Mouse (Mus musculus) embryonic facial prominence, embryonic 13.5 days (tissue): ENCODE data around the gene Tmcc3. TPM values are rescaled to one million over a fixed set of nuclear protein-coding genes. Genes with fewer than 3 reads are reported as not detected.

ENCODE experiments used
- ATAC-seq: fragments of 200-750 bp; cut with Nextera tagmentation; 2 replicates; pipeline ENCODE4 v1.8.0; 2017; ENCODE audit warnings: low read depth; ENCODE audit not compliant: insufficient number of reproducible peaks, insufficient read depth, low FRiP score, low TSS enrichment
- H3K27ac ChIP-seq: fragments of 300-500 bp; sonication (generic); 2 replicates; pipeline ENCODE4 v1.5.1; 2015; ENCODE audit warnings: moderate library complexity, mild to moderate bottlenecking, inconsistent platforms
- H3K27me3 ChIP-seq: fragments of 300-500 bp; sonication (generic); 2 replicates; pipeline ENCODE4 v1.6.1; 2015; ENCODE audit warnings: mild to moderate bottlenecking, inconsistent platforms
- H3K36me3 ChIP-seq: fragments of 300-500 bp; sonication (generic); 2 replicates; pipeline ENCODE4 v1.6.1; 2015; ENCODE audit warnings: mild to moderate bottlenecking, inconsistent platforms
- H3K4me1 ChIP-seq: fragments of 300-500 bp; sonication (generic); 2 replicates; pipeline ENCODE4 v1.6.1; 2015; ENCODE audit warnings: inconsistent platforms
- H3K4me2 ChIP-seq: fragments of 300-500 bp; sonication (generic); 2 replicates; pipeline ENCODE4 v1.6.1; 2015; ENCODE audit warnings: moderate library complexity, mild to moderate bottlenecking, inconsistent platforms
- H3K4me3 ChIP-seq: fragments of 300-500 bp; sonication (generic); 2 replicates; pipeline ENCODE4 v1.5.1; 2015; ENCODE audit warnings: mild to moderate bottlenecking, inconsistent platforms
- H3K9ac ChIP-seq: fragments of 300-500 bp; sonication (generic); 2 replicates; pipeline ENCODE4 v1.6.1; 2015; ENCODE audit warnings: mild to moderate bottlenecking, inconsistent platforms
- H3K9me3 ChIP-seq: fragments of 300-500 bp; sonication (generic); 2 replicates; pipeline ENCODE4 v1.6.1; 2016; ENCODE audit warnings: inconsistent platforms
- WGBS: fragments of 180-500 bp; shearing (Covaris S2); methylation state at CpG from one replicate; pipeline ENCODE4 v1.1.7; 2015; ENCODE audit warnings: mixed read lengths; 5-methylcytosine and 5-hydroxymethylcytosine counted together
- polyA plus RNA-seq: library from polyadenylated mRNA; unstranded; fragments of >200 nt; fragmentation: Nextera tagmentation; extraction: Ambion mirVana; gene quantifications from 2 replicates; pipeline ENCODE4 v1.2.1, GENCODE M21; 2015

The Tmcc3 gene
- polyA plus RNA-seq, 1 experiment from 2014 or later = 5.9 TPM

GRCm38 (mm10) chr10:94508863-94509262 is 197.1 kb downstream of the Tmcc3 start:
- 0 out of 2 replicates have a peak, but pooled peaks cover 5% of the 10 kb centered on the region for H3K4me1 ChIP-seq
- ATAC-seq = no peak
- H3K4me2 ChIP-seq = no peak overlapping the region
- H3K27ac ChIP-seq = no peak overlapping the region
- H3K27me3 ChIP-seq = peaks cover 15% of the 10 kb centered on the region
- no peak overlapping the region for H3K9ac ChIP-seq
- no peaks in the 10 kb centered on the region for H3K9me3 ChIP-seq
- 72% methylated on average over 5 of the region's 5 CpGs for WGBS
- H3K36me3 ChIP-seq = no peaks in the 10 kb centered on the region
- H3K4me3 ChIP-seq = no peak overlapping the region

- peaks cover 19% of the 10 kb centered on the region for H3K4me1 ChIP-seq
- H3K4me2 ChIP-seq = no peak overlapping the region
- WGBS = 84% methylated on average over 1 of the region's 1 CpGs
- H3K4me3 ChIP-seq = no peak overlapping the region
- H3K36me3 ChIP-seq = no peaks in the 10 kb centered on the region
- H3K27me3 ChIP-seq = peaks cover 47% of the 10 kb centered on the region
- no peaks in the 10 kb centered on the region for H3K9me3 ChIP-seq
- ATAC-seq = no peak
- H3K9ac ChIP-seq = no peak overlapping the region
- no peak overlapping the region for H3K27ac ChIP-seq
Measured at GRCm38 (mm10) chr10:94512771-94513170, 201.0 kb downstream of the Tmcc3 start.

- H3K9ac ChIP-seq = peak overlapping the region; percentile 79
- peak overlapping the region; percentile 84 for H3K4me2 ChIP-seq
- peak overlapping the region; percentile 75 for H3K4me3 ChIP-seq
- no peaks in the 10 kb centered on the region for H3K9me3 ChIP-seq
- WGBS = 2% methylated on average over 12 of the region's 12 CpGs
- H3K27me3 ChIP-seq = peaks cover 56% of the 10 kb centered on the region
- no peaks in the 10 kb centered on the region for H3K36me3 ChIP-seq
- ATAC-seq = no peak
- peak overlapping the region; percentile 71; the same call in 1 of the 2 replicates for H3K27ac ChIP-seq
- H3K4me1 ChIP-seq = peaks cover 19% of the 10 kb centered on the region
Measured at GRCm38 (mm10) chr10:94514091-94514505, 202.3 kb downstream of the Tmcc3 start.

GRCm38 (mm10) chr10:94514506-94515178 is 202.9 kb downstream of the Tmcc3 start:
- Histone ChIP-seq H3K4me1 (peaks cover 19% of the 10 kb centered on the region), H3K27me3 (peaks cover 56% of the 10 kb centered on the region), H3K4me3 (peak overlapping the region; percentile 75), H3K36me3 (no peaks in the 10 kb centered on the region), H3K9me3 (no peaks in the 10 kb centered on the region), H3K9ac (peak overlapping the region; percentile 79), H3K27ac (peak overlapping the region; percentile 71), H3K4me2 (peak overlapping the region; percentile 84)
- peak; percentile 76 for ATAC-seq
- under 1% methylated on average over 64 of the region's 71 CpGs for whole genome bisulfite sequencing

- peak overlapping the region; percentile 71 for H3K27ac ChIP-seq
- H3K27me3 ChIP-seq = peaks cover 56% of the 10 kb centered on the region
- H3K9me3 ChIP-seq = no peaks in the 10 kb centered on the region
- peak overlapping the region; percentile 79 for H3K9ac ChIP-seq
- peak overlapping the region; percentile 75 for H3K4me3 ChIP-seq
- H3K4me2 ChIP-seq = peak overlapping the region; percentile 84
- WGBS = under 1% methylated on average over 34 of the region's 34 CpGs
- peaks cover 24% of the 10 kb centered on the region for H3K4me1 ChIP-seq
- H3K36me3 ChIP-seq = no peaks in the 10 kb centered on the region
- peak; percentile 76 for ATAC-seq
Measured at GRCm38 (mm10) chr10:94515179-94515545, 203.4 kb downstream of the Tmcc3 start.

GRCm38 (mm10) chr10:94515583-94515982 is 203.8 kb downstream of the Tmcc3 start:
- Histone ChIP-seq H3K4me3 (peak overlapping the region; percentile 75), H3K27me3 (peaks cover 56% of the 10 kb centered on the region), H3K4me2 (peak overlapping the region; percentile 84), H3K36me3 (no peaks in the 10 kb centered on the region), H3K27ac (no peak overlapping the region), H3K9ac (peak overlapping the region; percentile 79), H3K9me3 (no peaks in the 10 kb centered on the region), H3K4me1 (peaks cover 28% of the 10 kb centered on the region)
- 1% methylated on average over 10 of the region's 10 CpGs for WGBS
- ATAC-seq = no peak

GRCm38 (mm10) chr10:94519887-94520286 is 208.1 kb downstream of the Tmcc3 start:
- Histone ChIP-seq H3K4me2 (peak overlapping the region; percentile 47), H3K4me1 (peaks cover 48% of the 10 kb centered on the region), H3K27me3 (peaks cover 34% of the 10 kb centered on the region), H3K9me3 (no peaks in the 10 kb centered on the region), H3K27ac (no peak overlapping the region), H3K9ac (no peak overlapping the region), H3K4me3 (no peak overlapping the region), H3K36me3 (no peaks in the 10 kb centered on the region)
- no peak for ATAC-seq
- WGBS = 46% methylated on average over 7 of the region's 7 CpGs

GRCm38 (mm10) chr10:94520306-94521106 is 208.8 kb downstream of the Tmcc3 start:
- 25% methylated on average over 17 of the region's 17 CpGs for WGBS
- Histone ChIP-seq H3K4me1 (peaks cover 48% of the 10 kb centered on the region), H3K9ac (no peak overlapping the region), H3K27me3 (peaks cover 30% of the 10 kb centered on the region), H3K27ac (no peak overlapping the region), H3K36me3 (no peaks in the 10 kb centered on the region), H3K4me2 (peak overlapping the region; percentile 47), H3K4me3 (no peak overlapping the region), H3K9me3 (no peaks in the 10 kb centered on the region)
- no peak for ATAC-seq

GRCm38 (mm10) chr10:94521107-94521401 is 209.3 kb downstream of the Tmcc3 start:
- H3K27me3 ChIP-seq = peaks cover 25% of the 10 kb centered on the region
- no peak overlapping the region for H3K4me3 ChIP-seq
- H3K27ac ChIP-seq = no peak overlapping the region
- H3K4me2 ChIP-seq = peak overlapping the region; percentile 47
- H3K4me1 ChIP-seq = peaks cover 45% of the 10 kb centered on the region
- no peak overlapping the region for H3K9ac ChIP-seq
- 21% methylated on average over 3 of the region's 3 CpGs for WGBS
- no peaks in the 10 kb centered on the region for H3K36me3 ChIP-seq
- no peak for ATAC-seq
- no peaks in the 10 kb centered on the region for H3K9me3 ChIP-seq

- Histone ChIP-seq H3K36me3 (no peaks in the 10 kb centered on the region), H3K9me3 (no peaks in the 10 kb centered on the region), H3K4me3 (no peak overlapping the region), H3K9ac (no peak overlapping the region), H3K27ac (no peak overlapping the region), H3K4me2 (no peak overlapping the region), H3K27me3 (peaks cover 18% of the 10 kb centered on the region), H3K4me1 (peaks cover 39% of the 10 kb centered on the region)
- WGBS = 24% methylated on average over 10 of the region's 10 CpGs
- ATAC-seq = no peak
Measured at GRCm38 (mm10) chr10:94521776-94522175, 210.0 kb downstream of the Tmcc3 start.

GRCm38 (mm10) chr10:94523297-94523696 is 211.5 kb downstream of the Tmcc3 start:
- Histone ChIP-seq H3K4me1 (peaks cover 35% of the 10 kb centered on the region), H3K4me2 (peak overlapping the region; percentile 44), H3K36me3 (no peaks in the 10 kb centered on the region), H3K27me3 (peaks cover 5% of the 10 kb centered on the region), H3K9me3 (no peaks in the 10 kb centered on the region), H3K27ac (0 out of 2 replicates have a peak overlapping the region, but pooled peaks have one; percentile 33), H3K9ac (no peak overlapping the region), H3K4me3 (no peak overlapping the region)
- no peak for ATAC-seq
- 65% methylated on average over 8 of the region's 8 CpGs for WGBS
